Mouse (Mus musculus) liver, adult 10 weeks (tissue): Measurements from ENCODE around the gene Fam104a. TPM values are rescaled to one million over a fixed set of nuclear protein-coding genes. Genes with fewer than 3 reads are reported as not detected.

Experiments
- polyA plus RNA-seq: library from polyadenylated mRNA; stranded (reverse); fragments of 350-450 nt; fragmentation: Illumina TruSeq; extraction: RNeasy Lipid Tissue Mini Kit (QIAGEN cat#74804); gene quantifications from one replicate; pipeline ENCODE4 v1.2.3, GENCODE M21; 2014; ENCODE audit warnings: low read depth, low replicate concordance

Gene Fam104a
- polyA plus RNA-seq, result 5.0 TPM

GRCm38 (mm10) chr11:113683957-113684706 lies at the start of gene Fam104a, which contains the start of gene D11Wsu47e:
Gene Fam104a, minus strand, starts transcription at chr11:113684155.
Gene D11Wsu47e, plus strand, starts transcription at chr11:113684412.

GRCm38 (mm10) chr11:113709731-113710256 lies 25.8 kb upstream of the Fam104a start, which contains the start of gene Cpsf4l:
Gene Cpsf4l, minus strand, starts transcription at chr11:113710017.

GRCm38 (mm10) chr11:113649353-113650210 lies 34.4 kb downstream of the Fam104a start, which contains the start of gene Slc39a11:
Gene Slc39a11, minus strand, starts transcription at chr11:113650079.

GRCm38 (mm10) chr11:113648690-113649352 lies 35.1 kb downstream of the Fam104a start, which contains the start of gene Cog1:
Gene Cog1, plus strand, starts transcription at chr11:113649169.

GRCm38 (mm10) chr11:113618672-113619419 lies 65.1 kb downstream of the Fam104a start, which contains the start of gene Sstr2:
Gene Sstr2, plus strand, starts transcription at chr11:113619342.

Other genes with a start within 250 kb of the Fam104a start
- gene Sstr2, start 64.8 kb downstream of the Fam104a start, polyA plus RNA-seq, result not detected
- gene Cog1, start 35.0 kb downstream of the Fam104a start, polyA plus RNA-seq, result 2.0 TPM
- 6.9 TPM for gene Slc39a11, start 34.1 kb downstream of the Fam104a start, polyA plus RNA-seq
- 2.2 TPM for gene D11Wsu47e, start 257 bp upstream of the Fam104a start, polyA plus RNA-seq
- 1.1 TPM for gene Cpsf4l, start 25.9 kb upstream of the Fam104a start, polyA plus RNA-seq
- 2.8 TPM for gene Cdc42ep4, start 67.7 kb upstream of the Fam104a start, polyA plus RNA-seq